In genomic region chr13:38347021-38347774, GRCm38 (mm10) we compare ENCODE assay signal across 8 mouse cellular contexts. TPM values are rescaled to one million over a fixed set of nuclear protein-coding genes. Genes with fewer than 3 reads are reported as not detected.
DNase-seq lines count a peak whose midpoint lies in the region; ATAC-seq lines count a peak whose summit lies in the region.

No protein-coding gene starts in this region.

- H3K4me2 ChIP-seq in heart, embryonic 14.5 days (ENCODE audit: low read length) = peak overlapping the region; percentile 85
- H3K4me2 ChIP-seq in neural tube, embryonic 13.5 days = peak overlapping the region; percentile 82

- H3K4me3 ChIP-seq in brown adipose tissue, adult 24 weeks (ENCODE audit: insufficient read depth, low read depth, low read length) = peak overlapping the region; percentile 79
- H3K4me3 ChIP-seq in heart, embryonic 14.5 days (ENCODE audit: control insufficient read depth in 1 of 2, insufficient read depth in 1 of 2, low read depth in 1 of 2, low read length in 2 of 2) = peak overlapping the region; percentile 47 to 59
- H3K4me3 ChIP-seq in neural tube, embryonic 13.5 days = peak overlapping the region; percentile 47

- no peak for ATAC-seq in heart, embryonic 14.5 days (ENCODE audit: insufficient number of reproducible peaks, insufficient read depth, low FRiP score, low read depth)
- no peak for ATAC-seq in neural tube, embryonic 13.5 days (ENCODE audit: low read depth)

- peak overlapping the region; percentile 64; the same call in 1 of the 2 replicates for H3K9ac ChIP-seq in heart, embryonic 14.5 days (ENCODE audit: low read length)
- H3K9ac ChIP-seq in neural tube, embryonic 13.5 days = no peak overlapping the region

- no peaks in the 10 kb centered on the region for H3K36me3 ChIP-seq in heart, embryonic 14.5 days (ENCODE audit: control insufficient read depth, insufficient read depth, low read length)
- H3K36me3 ChIP-seq in neural tube, embryonic 13.5 days = no peaks in the 10 kb centered on the region

- peaks cover 9% of the 10 kb centered on the region; the same call in 1 of the 2 replicates for H3K4me1 ChIP-seq in brown adipose tissue, adult 24 weeks (ENCODE audit: control insufficient read depth, insufficient read depth, insufficient read length, low read length)
- peaks cover 8 to 26% of the 10 kb centered on the region in 2 experiments; a peak in 3 of 4 replicates for H3K4me1 ChIP-seq in heart, embryonic 14.5 days (ENCODE audit: control insufficient read depth in 2 of 2, insufficient read depth in 2 of 2, low read length in 2 of 2)
- H3K4me1 ChIP-seq in neural tube, embryonic 13.5 days (replicated peaks) = peaks cover 37% of the 10 kb centered on the region

- peak overlapping the region; percentile 43 for H3K27ac ChIP-seq in brown adipose tissue, adult 24 weeks (replicated peaks; ENCODE audit: low read depth, low read length)
- no peak overlapping the region for H3K27ac ChIP-seq in heart, embryonic 14.5 days (replicated peaks in 1 of 2; ENCODE audit: control insufficient read depth in 1 of 2, insufficient read depth in 1 of 2, low read depth in 2 of 2, low read length in 2 of 2)
- H3K27ac ChIP-seq in neural tube, embryonic 13.5 days (replicated peaks) = no peak overlapping the region

- H3K9me3 ChIP-seq in heart, embryonic 14.5 days (ENCODE audit: control insufficient read depth, low read length) = no peaks in the 10 kb centered on the region
- H3K9me3 ChIP-seq in neural tube, embryonic 13.5 days = no peaks in the 10 kb centered on the region

- WGBS in heart, embryonic 14.5 days = 12% methylated on average over 19 of the region's 19 CpGs
- WGBS in neural tube, embryonic 13.5 days = 5% methylated on average over 19 of the region's 19 CpGs

- peaks cover 43% of the 10 kb centered on the region for H3K27me3 ChIP-seq in heart, embryonic 14.5 days (ENCODE audit: control insufficient read depth, insufficient read depth, low read length)
- H3K27me3 ChIP-seq in neural tube, embryonic 13.5 days = peaks cover 64% of the 10 kb centered on the region

- DNase-seq in cerebellum, postnatal 10 days = peak; percentile 49 to 58
- no peak for DNase-seq in cerebellum, adult 8-10 months
- DNase-seq in kidney, postnatal 14 days = peak; percentile 64
- DNase-seq in layer of hippocampus, postnatal 10 days (ENCODE audit: low spot score in 2 of 2) = no peak
- no peak for DNase-seq in urinary bladder, postnatal 10 days (ENCODE audit: low spot score)

RNA-seq across cellular contexts. Expression of gene Bmp6, which starts 2.3 kb away (rescaled TPM):
- 6.3 and 8.2 TPM in 2 replicates for polyA plus RNA-seq in brown adipose tissue, adult 24 weeks (2012; ENCODE audit: insufficient read depth, insufficient read length, missing spikeins)
- polyA plus RNA-seq in heart, embryonic 14.5 days (2014; fragmentation: Nextera tagmentation; extraction: Ambion mirVana) = 4.4 and 5.8 TPM in 2 replicates
- 2.4 and 2.7 TPM in 2 replicates for polyA plus RNA-seq in neural tube, embryonic 13.5 days (2015; fragmentation: Nextera tagmentation; extraction: Ambion mirVana)
- 1 to 10 TPM; 6.9 to 8.3 TPM for total RNA-seq in layer of hippocampus, postnatal 10 days (2021)

Comparison
In these comparisons a context has a peak if more than half of its experiments do, and no peak if none do; other contexts are left out.
1. DNase-seq: peak in cerebellum, postnatal 10 days (2 of 2) and kidney, postnatal 14 days (single experiment); none in cerebellum, adult 8-10 months (single experiment), layer of hippocampus, postnatal 10 days (0 of 2) and urinary bladder, postnatal 10 days (single experiment).
2. Peak in every context shown above with its lines, with median percentiles within 50 percentile points of each other: H3K4me3 ChIP-seq.